Mouse (Mus musculus) monocyte, adult 5-6 weeks (primary cell): Measurements from ENCODE around the gene Map1b. TPM values are rescaled to one million over a fixed set of nuclear protein-coding genes. Genes with fewer than 3 reads are reported as not detected.

Experiments
- ATAC-seq: fragments of 153-309, 156-312 bp; replicated peaks from 2 replicates; pipeline ENCODE4 v1.8.0; 2017; ENCODE audit warnings: mild to moderate bottlenecking; ENCODE audit not compliant: low TSS enrichment, insufficient number of reproducible peaks, severe bottlenecking, poor library complexity, low FRiP score
- total RNA-seq: library from RNA; stranded (forward); fragments of 200-1000, 200-491, 200-594 nt; gene quantifications from 3 replicates; pipeline ENCODE4 v1.2.3, GENCODE M21; 2017

Map1b gene
- 0.11 to 0.19 TPM (median 0.19 TPM) in 3 replicates for total RNA-seq

DNA sequence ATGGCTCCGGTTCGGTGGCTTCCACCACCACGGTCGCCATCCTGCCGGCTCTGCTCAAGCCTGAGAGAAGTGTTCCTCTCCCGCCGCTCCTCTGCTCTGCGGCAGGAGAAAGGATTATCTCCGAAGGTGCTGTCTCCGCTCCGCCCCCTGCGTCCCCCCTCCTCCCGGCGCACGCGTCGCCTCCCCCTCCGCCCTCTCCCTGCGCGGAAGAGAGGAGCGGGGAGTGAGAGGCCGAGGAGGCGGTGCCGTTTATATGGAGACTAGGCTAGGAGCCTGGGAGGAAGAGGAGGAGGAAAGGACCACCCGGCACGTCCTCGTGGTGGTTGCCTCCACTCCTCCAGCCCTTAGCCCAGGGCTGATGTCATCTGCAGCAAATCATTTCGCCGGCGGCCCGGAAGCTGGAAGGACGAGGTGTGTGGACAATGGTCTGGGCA is at the start of gene Map1b:
Gene Map1b (minus strand): TSS at position 93 of the 434 bp plus-strand sequence.
- ATAC-seq, result no peak

DNA sequence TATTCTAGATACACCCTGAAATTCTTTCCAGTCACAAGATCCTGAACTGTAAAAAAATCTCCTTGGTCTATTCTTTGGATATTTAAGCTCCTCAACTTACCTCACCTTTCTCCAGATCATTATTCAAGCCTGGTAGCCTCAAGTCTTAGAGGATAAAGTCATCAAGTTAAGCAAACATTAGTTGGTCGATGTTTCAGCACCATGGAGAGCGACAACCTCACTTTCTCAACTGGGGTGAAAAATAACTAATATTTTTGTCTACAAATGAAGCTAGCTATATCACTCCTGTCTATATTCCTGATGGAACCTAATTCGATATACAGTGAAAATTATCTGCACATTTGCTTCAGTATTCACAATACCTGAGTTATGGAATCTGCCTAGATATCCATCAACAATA is 48.0 kb upstream of the Map1b start:
- ATAC-seq, result no peak

DNA sequence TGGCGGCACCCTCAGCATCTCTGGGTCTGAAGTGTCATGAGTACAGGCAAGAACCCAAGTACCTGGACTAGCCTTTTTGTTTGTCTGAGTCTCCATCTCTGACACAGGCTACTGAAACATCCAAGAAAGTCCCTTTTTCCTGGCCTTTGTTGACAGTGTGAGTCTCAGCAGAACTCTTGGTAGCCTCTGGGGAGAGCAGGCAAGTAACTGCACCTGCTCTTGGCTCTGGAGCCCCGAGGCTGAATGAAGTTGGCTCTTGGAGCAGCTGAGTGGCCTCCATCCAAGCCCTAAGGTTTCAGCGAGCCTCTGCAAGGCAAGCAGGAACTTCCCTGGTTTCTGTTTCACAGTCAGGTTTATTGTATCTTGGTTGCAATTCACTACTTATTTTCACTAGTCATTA is 46.7 kb upstream of the Map1b start:
- ATAC-seq, result no peak

DNA sequence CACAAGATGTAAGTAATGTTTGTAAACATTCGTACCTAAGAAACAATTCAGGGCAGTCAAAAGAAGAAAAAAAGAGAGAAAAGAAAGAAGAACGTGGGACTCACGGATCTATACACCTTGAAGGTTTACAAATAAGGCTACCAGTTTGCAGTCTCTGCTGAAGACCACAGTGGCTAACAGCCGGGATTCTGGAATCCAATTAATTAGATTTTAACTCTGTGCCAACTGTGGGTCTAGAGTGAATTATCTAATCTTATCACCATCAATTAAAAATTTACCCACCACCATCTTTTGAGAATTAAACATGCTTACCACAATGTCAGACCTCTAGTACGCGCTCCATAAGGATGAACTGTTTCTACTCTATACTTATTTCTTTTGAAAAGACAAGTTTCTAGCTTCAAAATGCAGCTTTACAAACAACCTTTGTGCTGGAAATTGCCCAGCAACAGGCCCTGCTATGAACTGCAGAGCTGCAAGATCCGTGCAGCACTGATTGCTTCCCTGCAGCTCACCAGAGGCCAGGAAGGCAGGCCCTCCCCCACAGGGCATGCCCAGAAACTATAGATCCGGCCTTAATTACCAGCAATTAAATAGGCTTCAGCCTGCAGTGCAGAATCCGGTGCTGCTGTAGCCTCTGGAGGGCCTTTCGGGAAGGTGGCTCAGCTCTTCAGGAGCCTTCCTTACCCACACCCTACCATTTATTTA is 45.7 kb upstream of the Map1b start:
- ATAC-seq, result no peak

DNA sequence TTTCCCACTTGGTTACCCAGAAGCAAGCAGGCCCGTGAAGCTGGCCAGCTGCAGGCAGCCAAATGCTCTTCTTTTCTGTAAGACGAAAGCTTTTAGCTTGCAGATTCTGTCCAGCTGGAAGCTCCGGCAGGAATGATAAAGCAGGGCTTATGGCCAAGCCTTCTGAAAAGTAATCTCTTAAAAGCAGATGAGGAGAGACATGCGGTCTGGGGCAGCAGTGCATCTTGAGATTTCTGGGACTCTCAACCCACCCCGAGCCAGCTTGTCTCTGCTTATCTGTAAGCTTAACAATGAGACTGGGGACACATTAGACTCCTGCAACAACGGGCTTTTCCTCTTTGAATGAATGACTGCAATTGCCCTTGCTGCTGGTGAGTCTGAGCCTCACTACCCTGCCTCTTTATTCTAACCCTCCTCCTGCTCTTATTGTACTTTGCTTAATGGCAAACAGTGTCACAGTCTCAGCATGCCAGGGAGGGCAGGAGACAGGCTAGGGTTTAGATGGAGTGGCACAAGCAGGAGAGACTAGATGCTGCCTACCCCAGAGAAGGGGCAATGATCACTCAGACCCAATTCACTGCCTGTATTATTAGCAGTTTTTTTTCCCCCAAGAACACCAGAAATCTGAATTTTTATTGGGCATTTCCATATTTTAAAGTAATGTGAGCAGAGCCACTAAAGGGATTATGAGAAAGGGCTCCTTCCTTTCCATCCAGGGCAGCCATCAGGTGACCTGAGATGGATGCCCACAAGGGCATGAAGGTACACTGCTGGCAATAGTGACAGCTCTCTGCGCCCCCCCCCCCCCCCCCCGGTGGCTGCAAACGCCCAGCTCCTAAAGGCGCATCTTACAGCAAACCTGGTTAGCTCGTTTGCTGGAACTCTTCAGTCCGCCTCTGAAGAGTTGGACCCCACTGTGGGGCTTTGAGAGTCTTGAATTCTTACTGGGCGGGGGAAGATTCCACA is 44.6 kb upstream of the Map1b start:
- no peak for ATAC-seq

DNA sequence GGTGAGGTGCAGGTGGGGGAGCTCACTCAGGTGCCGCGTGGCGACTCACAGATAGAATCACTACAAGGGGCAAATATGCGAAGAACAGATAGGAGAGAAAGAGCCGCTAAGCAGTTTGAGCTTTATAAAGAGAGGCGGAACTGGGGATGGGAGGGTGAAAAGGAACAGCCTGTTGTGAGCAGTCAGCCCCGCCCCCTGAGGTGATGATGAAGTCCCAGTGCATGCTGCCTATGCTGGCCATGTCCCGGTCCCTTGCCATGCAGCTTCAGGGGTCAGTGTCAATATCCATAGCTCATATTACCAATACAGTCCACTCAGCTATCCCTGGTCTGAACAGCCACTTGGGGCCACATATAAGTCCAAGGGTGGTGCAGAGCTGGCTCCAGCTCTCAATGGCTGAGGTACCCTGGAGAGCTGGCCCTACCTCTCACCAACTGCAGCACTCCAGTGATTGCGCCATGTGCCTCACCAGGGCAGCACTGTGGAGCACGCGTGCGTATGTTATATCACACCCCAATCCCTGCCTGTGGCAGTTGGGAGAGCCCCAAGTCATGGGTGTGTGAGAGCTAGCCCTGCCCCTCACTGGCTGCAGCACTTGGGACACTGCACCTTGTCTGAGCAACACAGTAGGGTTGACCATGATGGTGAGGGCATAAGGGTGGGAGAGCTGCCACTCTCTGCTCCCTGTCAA is 42.0 kb upstream of the Map1b start:
- ATAC-seq, result no peak

DNA sequence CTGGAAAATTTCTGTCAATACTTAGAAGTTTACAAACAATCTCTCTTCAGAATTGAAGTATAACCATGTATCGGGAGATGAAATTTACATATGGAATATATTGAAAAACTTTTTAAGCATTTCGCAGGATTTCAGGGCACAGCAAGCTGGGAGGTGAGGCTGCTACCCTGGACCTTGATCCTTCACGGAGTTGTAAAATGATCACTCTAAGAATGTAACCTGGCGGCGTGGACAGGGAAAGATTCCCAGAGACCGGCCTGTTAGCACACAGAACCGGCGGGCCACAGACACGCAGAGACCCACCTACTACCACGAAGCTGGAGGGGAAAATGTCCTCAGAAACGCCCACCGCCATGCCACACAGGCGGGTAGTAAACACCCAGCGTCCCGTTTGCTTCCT is 41.5 kb upstream of the Map1b start:
- ATAC-seq, result no peak

DNA sequence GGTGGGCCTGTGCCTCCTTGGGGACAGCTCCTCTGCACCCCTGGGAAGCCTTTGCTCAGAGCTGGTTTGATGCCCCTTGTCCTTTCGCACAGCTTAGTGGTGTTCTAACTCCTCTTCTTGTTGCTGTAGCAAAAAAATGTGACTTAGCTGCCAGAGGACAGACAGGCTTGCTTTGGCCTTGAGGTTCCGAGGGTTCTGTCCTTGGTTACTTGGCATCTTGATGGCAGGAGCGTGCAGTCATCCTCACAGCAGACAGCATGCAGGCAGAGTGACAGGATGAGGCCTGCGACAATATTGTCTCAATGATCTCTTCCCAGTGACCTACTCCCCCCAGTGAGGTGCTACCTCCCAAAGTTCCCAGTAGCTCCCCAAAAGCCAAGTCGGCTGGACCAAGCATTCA is 41.0 kb upstream of the Map1b start:
- ATAC-seq, result no peak

DNA sequence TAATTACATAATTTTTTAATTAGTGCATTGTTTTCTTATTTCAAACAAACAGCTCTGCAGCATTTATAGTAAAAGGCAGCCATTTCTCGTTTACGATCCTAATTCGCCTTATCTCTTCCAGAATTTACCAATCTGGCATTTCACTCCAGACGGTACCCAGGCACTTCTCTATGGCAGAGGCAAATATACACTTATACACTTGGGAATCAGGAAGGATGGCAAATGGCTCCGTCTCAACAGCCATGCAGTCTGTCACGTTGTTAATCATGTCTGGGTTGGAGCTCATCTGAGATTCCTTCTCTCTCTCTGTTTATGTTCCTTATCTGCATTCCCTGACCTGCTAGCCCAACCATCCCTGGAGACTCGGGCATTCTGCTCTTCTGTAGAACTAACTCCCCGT is 38.6 kb upstream of the Map1b start:
- no peak for ATAC-seq

DNA sequence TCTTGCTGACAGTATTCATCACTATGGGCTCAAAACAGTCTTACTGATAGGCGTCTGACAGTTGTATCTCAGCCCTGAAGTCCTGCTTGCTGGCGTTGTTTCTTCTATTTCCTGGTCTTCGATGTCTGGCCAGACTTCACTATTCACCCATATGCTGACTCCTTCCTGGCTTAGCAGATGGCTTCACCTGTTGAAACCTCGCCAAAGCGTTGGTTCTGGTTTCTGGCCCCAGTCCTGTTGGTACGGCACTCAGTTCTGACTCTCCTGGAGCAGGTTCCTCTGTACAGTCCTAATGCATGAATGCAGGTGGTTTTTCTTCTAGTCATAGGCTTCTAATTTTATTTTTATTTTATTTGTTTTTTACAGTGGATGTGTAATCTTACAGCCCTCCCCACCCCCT is 38.1 kb upstream of the Map1b start:
- no peak for ATAC-seq

DNA sequence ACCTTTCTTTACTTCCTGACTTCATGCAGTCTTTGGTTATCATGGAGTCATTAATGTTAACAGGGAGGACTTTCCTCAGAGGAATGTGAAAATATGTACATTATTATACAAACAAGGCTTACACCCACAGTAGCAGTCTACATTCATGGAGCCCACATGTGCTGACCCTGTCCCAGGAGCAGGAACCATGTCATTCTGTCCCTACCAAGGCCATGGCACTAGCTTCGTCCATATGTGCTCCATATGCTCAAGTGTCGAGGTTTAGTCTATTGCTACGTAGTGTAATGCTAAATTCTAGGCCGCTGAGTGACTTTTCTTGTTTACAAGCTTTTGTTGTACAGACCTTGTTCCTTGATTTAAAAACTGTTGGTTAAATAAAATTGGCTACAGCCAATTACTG is 36.0 kb upstream of the Map1b start:
- no peak for ATAC-seq

DNA sequence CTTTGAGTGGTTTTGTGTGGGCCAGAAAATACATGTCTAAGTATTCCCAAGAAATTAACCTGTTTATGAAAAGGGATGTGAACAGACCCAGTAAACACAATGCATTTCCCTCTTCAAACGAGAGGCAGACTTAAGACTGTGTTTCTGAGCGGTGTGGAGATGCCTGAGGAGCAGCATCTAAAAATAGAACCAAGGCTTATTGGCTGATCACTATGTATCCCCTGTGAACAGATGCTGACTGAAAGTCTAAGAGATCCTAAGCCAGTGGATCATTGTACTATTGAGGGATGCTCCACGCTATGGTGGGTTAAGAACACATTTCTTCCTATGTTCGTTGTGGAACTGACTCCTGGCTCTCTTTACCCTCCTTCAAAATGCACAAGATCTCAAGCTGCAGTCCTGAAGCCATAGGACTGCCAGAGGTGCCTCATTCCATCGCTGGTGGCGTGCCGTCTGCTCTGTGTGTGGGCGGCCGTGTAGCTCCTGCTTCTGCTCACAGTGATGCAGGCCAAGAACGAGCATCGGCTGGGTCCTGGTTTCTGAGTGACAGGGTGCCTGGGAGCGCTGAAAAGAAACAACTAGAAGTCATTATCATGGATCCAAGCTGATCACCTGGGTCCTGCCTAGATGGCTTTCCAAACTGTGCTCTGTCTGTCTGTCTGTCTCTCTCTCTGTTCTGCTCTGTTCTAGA is 34.5 kb upstream of the Map1b start:
- no peak for ATAC-seq

DNA sequence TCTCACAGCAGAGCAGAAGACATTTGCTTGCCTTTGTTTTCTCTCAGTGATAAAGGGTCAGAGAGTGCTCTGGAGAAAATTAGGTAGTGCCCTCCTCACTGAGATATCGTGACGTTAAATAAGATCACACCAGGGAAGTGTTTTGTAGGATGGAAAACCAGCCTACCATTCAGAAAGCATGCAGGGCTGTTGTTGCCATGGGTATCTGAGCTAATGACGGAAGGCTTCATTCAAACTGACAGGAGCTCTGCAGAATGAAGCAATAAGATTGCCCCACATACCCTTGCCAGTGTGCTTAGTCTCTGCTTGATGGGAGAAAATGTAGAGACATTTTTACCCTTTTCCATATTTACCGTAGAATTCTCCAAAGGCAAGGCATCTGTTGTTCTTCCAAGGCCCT is 33.7 kb upstream of the Map1b start:
- no peak for ATAC-seq

DNA sequence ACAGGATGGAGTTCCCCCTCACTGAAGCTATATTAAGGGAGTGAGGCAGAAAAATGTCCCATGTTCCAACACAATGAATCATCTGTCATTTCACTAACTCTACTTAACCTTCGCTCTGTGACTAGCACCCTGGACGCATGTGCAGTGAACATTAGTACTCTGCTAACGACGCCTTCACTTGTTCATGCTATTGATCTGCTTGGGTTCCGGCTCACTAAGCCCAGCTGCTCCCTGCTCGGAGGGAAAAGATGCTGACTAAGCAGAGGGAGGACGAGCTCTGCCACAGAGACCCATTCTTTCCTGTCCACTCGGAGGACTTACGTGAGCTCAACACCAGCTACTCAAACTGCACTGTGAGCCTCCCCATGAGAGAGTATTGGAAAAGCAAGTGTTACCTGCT is 33.2 kb upstream of the Map1b start:
- ATAC-seq, result no peak

DNA sequence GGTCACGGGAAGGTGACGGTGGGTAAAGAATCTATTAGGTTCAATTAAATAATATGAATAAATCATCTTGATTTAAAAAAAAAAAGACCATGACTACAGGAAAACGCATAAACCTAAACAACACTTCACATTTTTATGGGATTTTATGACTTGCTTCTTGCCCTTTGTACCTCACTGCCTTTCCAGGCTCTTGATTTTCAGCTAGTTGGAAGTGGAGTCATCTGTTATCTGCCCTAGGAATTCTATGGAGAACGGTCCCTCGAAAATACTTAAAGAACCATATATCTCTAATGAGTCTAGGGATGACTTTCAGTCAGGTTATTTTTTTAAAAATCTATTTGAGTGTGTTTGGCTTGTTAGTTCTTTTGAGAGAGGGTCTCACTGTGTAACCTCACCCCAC is 30.5 kb upstream of the Map1b start:
- no peak for ATAC-seq

DNA sequence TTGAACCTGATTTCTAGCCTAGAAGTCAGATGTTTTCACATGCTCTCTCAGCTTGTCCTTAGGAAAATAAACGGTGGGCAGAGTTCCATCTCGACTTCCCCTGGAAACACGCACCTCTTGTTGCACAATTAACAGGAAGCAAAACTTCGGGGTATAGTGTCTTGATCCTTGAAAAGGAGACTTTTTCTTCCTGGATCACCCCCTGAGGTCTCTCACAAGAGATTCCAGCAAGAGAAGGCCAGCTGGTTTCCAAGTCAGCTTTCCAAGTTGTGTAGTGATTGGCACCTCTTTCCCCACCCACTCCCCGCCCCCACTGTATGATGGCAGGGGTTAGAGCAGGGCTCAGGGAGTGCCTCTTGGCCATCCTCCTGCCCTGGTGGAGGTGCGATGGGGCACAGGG is 28.9 kb upstream of the Map1b start:
- no peak for ATAC-seq

DNA sequence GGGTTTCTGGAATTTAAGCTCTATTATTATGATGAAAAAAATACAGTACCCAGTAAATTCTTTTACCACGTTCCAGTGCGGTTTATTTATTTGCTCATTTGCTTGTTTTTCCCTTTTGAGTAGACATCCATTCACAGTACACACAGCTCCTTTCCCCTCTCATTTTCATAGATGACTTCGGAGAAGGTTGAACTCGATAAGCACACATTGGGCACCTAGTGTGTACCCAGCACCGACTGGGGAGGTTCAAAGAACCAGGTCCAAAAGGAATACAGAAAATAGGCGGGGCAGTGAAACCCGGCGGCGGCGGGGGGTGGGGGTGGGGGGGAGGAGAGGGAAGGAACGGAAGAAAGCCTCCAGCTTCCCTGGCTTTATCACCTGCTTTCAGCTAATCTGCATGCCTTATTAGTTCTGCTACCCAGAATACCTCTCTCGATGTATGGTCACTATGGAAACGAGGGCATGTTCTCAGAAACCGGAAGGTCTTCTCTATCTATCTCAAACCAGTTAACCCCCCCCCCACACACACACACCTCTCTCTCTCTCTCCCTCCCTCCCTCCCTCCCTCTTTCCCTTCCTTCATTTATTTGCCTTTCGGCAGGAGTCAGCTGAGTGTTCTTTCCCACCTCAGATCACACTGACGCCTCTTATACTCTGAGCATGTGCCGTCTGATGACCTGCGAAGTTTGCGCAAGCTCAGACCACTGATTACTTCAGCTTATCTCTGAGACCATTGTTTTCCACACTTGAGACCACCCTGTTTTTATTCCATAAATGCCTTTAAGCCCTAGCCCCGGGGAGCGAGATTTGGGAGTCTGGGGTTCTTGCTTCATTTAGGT is 25.3 kb upstream of the Map1b start:
- ATAC-seq, result no peak

DNA sequence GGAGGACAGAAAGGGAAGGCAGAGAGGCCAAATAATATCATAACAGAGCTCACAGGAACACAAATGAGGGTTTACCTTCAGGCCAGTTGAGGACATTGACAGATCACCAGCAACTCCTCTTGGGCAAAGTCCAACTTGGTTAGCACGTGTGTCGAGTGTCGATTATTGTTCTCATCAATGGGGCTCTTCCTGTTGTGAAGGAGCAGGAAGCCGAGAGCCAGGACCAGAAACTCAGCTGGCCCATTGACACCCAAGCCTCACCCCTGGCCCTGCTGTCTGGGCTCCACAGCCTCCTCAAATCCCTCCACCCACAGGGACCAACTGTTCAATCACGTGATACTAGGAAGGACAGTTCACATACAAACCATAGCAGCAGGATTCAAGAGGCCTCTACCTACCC is 22.9 kb upstream of the Map1b start:
- no peak for ATAC-seq
